Mouse (Mus musculus) spleen, postnatal 0 days (tissue): ENCODE results near the gene Gm8138. TPM values are rescaled to one million over a fixed set of nuclear protein-coding genes. Genes with fewer than 3 reads are reported as not detected.

Source experiments
- polyA plus RNA-seq: library from polyadenylated mRNA; unstranded; fragments of >200 nt; fragmentation: Nextera tagmentation; extraction: Ambion mirVana; gene quantifications from 2 replicates; pipeline ENCODE4 v1.2.1, GENCODE M21; 2015

Gm8138 gene
- not detected in 2 replicates for polyA plus RNA-seq

DNA sequence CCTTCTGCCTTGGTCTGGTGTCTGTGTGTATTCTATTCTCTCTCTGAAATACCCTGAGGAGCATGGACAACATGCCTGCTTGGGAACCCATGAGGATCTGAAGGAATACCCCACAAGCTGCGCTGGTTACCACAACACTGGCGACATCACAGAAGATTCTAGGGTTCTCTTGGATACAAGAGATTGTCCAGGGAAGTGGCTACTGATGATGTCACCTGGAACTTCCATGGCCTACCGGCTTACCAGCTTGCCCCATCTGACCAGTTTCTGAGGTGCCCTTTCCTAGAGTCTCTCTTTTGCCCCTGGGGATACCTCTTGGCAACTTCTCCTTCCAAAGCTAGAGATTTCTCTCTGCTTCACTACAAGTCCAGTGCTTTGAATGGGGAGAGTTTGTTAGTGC is at the start of gene Gm8138:
Gene Gm8138, minus strand, starts transcription at position 101 of the 400 bp plus-strand sequence.

Other genes starting within 250 kb of the Gm8138 start
- not detected in 2 replicates for gene Gm7233, start 236.5 kb downstream of the Gm8138 start, polyA plus RNA-seq
- not detected in 2 replicates for gene Gm8122, start 181.0 kb downstream of the Gm8138 start, polyA plus RNA-seq
- not detected in 2 replicates for gene Gm8126, start 157.7 kb downstream of the Gm8138 start, polyA plus RNA-seq
- not detected in 2 replicates for gene Gm9732, start 141.3 kb downstream of the Gm8138 start, polyA plus RNA-seq
- gene Gm8127, start 122.5 kb downstream of the Gm8138 start, polyA plus RNA-seq, result not detected in 2 replicates
- not detected in 2 replicates for gene 1700001F09Rik, start 68.5 kb downstream of the Gm8138 start, polyA plus RNA-seq
- not detected in 2 replicates for gene Gm5799, start 127.2 kb upstream of the Gm8138 start, polyA plus RNA-seq
- not detected in 2 replicates for gene Gm17654, start 162.8 kb upstream of the Gm8138 start, polyA plus RNA-seq
- not detected in 2 replicates for gene Gm10375, start 191.7 kb upstream of the Gm8138 start, polyA plus RNA-seq